Mouse (Mus musculus) Muller cell, postnatal 12 days (primary cell): ENCODE measurements around the gene Mctp1.

ENCODE experiments used
- DNase-seq: peaks from one replicate; pipeline ENCODE4 v3.0.0-alpha.2; 2015; ENCODE audit errors: inconsistent ontology term

The Mctp1 gene

DNA sequence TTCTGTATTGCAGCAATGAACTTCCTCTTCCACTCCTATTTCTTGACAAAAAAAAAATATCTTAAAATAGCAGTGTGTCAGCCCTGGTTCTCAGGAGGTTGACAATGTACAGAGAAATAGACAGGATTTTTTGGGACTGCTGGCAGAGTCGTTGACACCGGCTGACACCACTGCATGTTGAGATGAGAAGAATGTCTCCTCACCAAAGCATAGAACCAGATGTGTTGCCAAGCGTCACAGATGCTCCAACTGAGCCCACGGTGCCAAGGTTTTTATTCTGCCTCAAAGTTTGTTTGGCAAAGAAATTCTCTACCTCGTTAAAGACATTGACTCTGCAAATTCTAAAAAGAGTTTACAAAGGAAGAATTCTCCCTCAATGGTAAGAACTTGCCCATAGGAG lies 548.6 kb downstream of the Mctp1 start:
- no peak for DNase-seq

DNA sequence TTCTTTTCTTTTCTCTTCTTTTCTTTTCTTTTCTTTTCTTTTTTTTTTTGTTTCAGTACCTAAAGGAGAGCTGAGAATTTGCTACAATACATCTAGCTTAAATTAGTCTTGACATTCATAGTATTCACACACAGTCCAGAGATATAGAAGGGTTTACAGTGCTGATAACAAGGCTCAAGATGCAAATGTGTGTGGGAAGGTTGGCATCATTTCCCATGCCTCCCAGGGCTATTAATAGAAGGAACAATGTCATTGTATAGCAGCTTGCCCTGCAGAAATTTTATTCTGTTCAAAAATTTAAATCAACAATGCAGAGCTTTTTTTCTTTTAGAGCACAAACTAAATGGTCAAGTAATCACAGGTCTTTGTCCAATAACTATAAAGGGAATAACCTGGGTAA lies 564.9 kb downstream of the Mctp1 start:
- DNase-seq, result no peak

DNA sequence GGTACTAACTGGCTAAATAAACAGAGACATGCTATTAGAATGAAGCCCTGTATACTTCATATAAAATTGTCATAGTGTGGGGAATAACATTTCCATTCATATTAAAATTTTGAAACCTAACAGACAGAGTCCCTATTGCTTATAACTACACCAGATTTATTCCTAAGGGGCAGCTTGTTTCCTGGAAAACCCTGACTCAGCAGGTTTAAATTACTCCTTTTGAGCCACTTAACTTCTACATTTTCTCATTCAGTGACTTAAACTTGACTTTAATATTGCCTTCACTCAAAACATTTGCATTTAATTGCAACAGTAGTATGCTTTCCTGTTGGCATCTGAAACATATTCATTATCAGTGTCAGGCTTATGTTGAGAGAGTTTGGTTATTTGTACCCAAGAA lies 583.3 kb downstream of the Mctp1 start:
- no peak for DNase-seq

DNA sequence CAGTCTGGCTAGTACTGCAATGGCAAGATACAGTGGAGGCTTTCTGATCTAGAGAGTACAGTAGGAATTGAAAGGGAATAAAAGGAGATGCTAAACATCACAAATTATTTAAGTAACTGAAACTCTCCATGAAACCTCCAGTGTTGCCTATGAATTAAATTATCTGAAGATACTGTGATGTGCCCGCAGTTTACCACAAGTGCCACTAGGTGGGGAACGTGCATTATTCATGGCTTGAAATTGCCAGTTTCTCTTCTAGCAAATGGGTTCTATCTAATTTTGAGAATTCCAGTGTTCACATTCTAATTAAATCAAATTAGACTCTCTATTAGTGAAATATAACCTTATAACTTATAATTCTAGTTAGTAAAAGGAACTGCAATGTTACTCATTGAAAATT lies 585.1 kb downstream of the Mctp1 start:
- peak; percentile 36 for DNase-seq

DNA sequence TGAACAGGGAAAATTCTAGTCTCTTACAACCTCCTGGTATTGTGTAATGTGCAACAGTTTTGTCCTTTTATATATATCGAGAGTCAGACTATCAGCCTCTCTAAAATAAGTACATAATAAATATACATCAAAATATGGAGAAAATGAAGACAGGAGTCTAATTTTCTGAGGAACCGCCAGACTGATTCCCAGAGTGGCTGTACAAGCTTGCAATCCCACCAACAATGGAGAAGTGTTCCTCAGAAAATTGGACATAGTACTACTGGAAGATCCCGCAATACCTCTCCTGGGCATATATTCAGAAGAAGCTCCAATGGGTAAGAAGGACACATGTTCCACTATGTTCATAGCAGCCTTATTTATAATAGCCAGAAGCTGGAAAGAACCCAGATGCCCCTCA lies 586.7 kb downstream of the Mctp1 start:
- DNase-seq, result peak; percentile 100

DNA sequence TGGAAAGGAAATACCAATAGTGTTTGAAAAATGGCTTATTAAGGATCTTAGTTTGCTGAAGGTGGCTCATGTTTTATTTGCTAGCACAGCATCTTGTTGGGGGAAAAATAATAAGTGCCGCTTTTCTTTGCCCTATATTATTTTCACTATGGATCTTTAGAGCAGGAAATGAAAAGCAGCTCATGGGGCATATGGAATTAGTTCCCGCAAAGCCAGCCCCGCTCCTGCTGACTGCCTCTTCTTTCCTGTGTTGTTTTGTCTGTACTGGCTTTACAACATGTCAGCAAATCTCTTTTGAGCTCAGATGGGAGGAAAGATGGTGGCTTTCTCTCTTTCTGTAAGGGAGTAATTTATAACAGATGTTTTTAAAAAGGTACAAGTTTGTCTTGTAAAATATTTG lies 618.3 kb downstream of the Mctp1 start:
- no peak for DNase-seq

DNA sequence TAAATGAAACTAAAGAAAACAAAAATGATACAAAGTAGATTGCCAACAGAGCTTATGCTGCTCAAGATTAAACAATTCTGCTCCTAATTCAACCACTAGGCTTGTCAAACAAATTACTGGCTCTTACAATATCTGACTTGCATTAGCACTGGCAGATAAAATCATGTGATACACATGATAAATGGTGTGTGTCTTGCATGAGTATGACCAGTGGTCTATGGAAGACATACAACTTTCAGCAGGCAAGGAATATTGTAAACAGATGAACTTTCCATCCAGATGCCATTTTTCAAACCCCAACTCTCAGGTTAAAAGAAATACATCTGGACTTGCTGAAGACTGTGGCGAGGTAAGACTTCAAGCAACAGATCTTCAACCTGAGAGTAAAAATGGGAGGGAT lies 619.3 kb downstream of the Mctp1 start:
- no peak for DNase-seq

DNA sequence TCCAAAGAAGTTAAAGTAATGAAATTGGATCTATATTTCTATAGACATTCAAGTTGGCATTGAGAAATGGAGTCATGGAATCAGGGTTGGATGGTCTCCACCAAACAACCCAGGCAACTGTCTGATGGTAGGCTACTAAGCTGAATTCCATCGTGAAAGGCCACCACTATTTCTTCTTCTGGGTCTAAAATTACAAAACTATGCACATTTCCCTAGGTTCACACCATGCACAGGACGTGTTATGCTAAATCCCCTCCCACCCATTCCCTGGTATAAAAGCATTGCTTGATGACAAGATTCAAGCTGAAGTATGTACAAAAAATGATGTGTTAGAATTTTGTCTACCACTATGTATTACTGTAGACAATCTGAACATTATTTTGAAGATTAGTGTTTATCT lies 634.5 kb downstream of the Mctp1 start:
- DNase-seq, result no peak

DNA sequence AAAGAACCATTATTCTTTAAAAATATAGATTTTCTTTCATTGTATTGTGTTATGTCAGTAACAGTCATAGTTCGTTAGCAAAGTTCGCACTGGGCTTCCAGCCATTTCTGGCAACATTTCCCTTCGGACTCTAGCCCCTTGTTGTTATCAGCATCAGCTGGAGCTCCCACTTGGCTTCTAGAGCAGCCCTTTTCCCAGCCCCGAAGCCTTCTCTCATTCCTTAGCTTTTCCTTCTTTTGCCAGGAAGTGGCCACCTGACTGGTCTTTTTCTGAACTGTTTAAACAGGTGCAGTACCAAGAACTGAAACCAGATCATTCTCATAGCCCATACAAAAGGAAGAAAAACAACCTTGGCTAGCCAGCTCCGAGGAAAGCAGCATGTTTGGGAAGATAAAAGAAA lies 645.3 kb downstream of the Mctp1 start:
- no peak for DNase-seq

DNA sequence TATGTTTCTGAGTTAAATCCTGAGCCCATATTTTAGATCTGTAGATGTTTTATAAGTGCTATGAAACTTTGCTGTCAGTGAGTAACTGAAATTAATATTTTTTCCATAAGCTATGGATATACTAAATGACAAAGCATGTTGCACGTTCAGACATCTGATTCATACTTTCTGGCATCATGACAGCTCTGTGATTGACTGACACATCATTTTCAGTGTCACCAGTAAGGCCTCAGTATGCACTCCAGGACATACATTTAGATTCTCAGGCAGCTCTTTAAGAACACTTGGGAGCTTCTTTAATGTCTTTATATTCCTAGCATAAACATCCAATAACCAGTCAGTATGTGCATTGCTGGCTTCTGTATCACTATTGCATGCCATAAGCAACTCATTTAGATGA lies 659.0 kb downstream of the Mctp1 start:
- no peak for DNase-seq

DNA sequence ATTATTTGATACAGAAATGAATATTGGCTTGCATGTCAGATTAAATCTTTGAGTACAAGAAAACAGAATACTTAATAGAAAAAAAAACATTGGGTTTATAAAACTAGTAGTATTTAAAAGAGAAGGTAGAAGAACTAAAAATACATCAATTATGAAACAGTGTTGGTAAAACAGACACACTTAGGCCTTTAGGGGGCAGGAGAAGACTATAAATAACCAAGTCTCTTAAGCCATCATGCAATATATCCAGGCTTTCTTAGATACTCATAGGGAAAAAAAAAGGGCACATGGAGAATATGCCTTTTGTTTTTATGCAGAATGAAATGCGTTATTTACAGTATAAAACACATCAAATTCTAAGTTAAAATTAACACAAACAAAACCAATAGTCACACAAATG lies 661.0 kb downstream of the Mctp1 start:
- no peak for DNase-seq

DNA sequence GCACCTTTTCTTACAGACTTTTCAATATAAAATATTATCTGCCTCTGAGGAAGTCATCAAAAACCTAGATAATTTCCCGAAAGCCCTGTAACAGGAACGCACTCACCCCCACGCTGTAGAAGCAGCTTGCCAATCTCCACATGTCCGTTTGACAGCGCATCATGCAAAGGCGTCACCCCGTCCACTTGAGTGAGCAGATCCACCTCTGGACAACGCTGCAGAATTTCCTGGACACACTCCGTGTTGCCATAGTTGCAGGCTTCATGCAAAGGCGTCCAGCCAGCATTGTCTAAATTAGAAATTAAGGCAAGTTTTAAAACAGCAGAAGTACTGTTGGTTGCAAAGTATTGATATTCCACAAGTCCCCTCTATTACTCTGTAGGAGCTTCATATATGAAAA lies 662.1 kb downstream of the Mctp1 start:
- peak; percentile 14 for DNase-seq

DNA sequence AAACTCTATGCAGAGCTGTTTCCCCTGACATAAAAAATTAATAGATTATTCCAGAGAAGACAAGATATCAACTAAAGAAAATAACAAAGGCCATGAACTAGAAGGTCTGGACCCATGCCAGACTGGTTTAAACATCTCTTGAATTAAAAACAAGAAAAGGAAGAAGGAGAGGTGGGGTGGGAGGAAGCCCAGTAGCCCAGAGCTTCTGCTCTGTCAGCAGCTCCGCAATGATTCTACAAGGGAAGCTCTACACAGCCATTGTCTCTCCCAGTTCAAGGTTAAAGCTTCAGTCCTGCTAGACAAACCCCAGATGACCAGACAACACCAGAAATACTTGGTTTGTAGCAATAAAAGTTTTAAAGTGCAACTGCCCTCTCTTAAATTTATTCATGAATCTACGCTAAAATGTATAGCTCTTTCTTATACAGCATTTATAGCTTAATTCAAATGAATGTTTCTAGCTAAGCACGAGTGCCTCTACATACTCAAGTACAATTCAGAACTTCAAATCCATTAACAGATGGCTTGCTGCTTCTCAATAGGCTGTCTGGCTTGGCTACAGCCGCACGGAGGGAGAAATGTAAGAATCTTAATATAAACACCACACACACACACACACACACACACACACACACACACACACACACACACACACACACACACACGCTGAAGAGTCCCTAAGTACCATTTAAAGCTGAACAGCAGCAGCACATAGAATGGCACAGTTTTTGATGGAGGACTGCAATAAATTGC lies 663.0 kb downstream of the Mctp1 start:
- DNase-seq, result no peak

DNA sequence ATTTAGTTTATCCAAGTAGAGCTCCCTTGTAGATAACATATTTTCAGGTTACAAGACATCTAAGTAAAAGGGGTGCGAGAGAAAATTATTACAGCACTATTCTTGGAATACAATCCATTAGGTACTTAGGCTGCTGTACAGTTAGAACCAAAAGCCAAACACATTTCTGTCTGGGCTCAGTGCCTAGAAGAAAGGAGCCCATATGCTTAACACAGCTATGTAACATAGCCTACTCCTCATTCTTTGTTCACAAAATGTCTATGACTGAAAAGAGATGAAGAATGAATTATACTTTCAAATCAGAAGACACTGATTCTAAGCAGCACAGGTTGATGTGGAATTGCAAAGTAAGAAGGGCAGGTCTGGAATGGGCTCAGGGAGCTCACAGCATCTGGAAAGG lies 664.1 kb downstream of the Mctp1 start:
- DNase-seq, result no peak

DNA sequence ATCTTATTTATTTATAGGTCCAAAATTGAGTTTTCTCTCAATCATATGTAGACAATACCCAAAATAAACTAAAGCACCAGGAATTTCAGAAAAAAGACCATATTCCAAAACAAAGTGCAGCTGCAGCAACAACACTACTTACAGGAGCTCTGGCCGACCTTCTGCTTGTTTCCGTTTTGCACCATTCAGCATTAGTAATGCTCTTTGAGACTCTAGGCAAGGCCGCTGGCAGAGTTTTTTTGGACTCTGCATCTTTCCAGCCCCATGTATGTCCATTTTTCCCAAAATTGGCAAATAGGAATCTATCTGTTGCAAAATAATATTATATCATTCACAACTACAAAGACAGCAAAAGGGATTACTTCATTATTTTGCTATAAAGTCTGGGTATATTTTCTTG lies 665.4 kb downstream of the Mctp1 start:
- no peak for DNase-seq

DNA sequence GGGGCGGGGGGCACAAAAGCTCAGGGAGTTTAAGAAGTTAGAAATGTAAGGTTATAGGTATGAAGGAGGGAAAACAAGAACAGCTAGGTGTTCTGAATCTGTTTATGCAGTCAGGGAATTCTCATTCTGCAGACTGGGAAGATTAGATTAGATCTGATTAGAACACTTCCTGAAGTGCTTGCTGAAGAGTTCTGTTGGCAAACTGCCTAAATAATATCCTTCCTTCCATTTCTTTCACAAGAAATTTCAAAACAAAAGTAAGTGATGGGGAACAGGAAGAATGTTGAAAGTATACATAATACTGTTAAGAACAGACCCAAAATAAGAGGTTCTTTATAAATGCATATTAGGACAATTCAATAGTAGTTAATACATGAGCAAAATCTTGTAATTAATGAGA lies 678.9 kb downstream of the Mctp1 start:
- DNase-seq, result no peak

DNA sequence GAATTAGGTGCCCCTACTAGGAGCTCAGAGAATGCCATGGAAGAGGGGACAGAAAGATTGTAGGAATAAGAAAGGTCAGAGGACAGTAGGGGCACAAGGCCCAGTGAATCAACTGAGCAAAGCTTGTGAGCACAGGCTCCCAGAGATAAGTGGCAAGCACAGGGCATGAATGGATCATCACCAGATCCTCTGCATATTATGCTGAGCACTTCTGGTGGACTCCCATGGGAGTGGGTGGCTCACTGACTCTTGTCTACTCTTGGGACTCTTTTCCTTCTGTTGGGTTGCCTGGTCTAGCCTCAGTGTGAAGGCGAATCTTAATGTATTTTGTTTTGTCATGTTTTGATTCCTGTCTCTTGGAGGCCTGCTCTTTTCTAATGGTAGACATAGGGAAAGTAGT lies 684.5 kb downstream of the Mctp1 start:
- DNase-seq, result no peak

DNA sequence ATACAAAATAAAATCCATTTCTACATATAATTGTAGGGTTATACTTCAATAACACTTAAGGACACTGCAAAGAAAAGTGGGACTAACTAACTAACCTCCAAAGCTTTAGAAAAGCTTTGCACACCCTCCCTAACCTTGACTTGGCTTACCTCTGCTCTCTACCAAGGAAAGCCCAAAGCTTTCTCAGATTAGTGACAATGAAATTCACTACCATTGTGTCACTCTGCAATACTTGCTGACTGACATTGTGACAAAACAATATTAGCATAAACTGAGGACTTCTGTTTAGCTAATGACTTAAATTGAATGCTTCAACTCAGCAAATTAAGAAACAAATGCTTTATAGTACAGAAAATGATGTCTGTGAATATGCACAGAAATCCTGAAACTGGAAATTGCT lies 687.7 kb downstream of the Mctp1 start:
- DNase-seq, result no peak
